Mouse (Mus musculus): ENCODE results near the gene Vash1.

DNA sequence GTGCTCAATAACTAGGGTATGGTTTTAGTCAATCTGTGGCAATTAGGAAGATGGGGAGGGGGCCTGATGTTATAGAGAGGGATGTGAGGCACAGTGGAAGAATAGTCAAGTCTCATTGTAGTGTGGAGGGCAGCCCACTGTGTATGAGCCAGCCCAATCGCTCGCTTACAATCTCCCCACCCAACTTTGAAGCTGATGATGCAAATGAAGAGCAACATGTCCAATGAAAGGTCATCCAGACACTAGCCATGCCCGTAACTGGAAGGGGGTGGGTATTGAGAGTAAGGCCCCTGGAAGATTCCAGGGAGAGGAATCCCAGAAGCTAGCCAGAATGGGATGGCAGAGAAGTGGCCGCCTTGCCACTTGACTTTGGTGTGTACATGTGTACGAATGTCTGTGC is 33.0 kb upstream of the Vash1 start:
- TF ChIP-seq CTCF (IDR thresholded peaks at IDR 0.05; ENCODE audit: low read depth, low read length) (no peak), POLR2A (IDR thresholded peaks at IDR 0.05; ENCODE audit: extremely low read depth, insufficient read depth, low read length) (no peak)
